Mouse (Mus musculus) thymus, postnatal 14 days (tissue): ENCODE results near the gene Selenov.

Source experiments
- DNase-seq: peaks from one replicate; pipeline ENCODE4 v3.0.0; 2021

The Selenov gene

GRCm38 (mm10) chr7:28290638-28291590 is at the start of gene Selenov:
Gene Selenov, minus strand, starts transcription at chr7:28291186.
- DNase-seq, result no peak

- DNase-seq, result peak; percentile 61
These were observed 48.4 kb upstream of the Selenov start for GRCm38 (mm10) chr7:28339213-28339917.

DNA sequence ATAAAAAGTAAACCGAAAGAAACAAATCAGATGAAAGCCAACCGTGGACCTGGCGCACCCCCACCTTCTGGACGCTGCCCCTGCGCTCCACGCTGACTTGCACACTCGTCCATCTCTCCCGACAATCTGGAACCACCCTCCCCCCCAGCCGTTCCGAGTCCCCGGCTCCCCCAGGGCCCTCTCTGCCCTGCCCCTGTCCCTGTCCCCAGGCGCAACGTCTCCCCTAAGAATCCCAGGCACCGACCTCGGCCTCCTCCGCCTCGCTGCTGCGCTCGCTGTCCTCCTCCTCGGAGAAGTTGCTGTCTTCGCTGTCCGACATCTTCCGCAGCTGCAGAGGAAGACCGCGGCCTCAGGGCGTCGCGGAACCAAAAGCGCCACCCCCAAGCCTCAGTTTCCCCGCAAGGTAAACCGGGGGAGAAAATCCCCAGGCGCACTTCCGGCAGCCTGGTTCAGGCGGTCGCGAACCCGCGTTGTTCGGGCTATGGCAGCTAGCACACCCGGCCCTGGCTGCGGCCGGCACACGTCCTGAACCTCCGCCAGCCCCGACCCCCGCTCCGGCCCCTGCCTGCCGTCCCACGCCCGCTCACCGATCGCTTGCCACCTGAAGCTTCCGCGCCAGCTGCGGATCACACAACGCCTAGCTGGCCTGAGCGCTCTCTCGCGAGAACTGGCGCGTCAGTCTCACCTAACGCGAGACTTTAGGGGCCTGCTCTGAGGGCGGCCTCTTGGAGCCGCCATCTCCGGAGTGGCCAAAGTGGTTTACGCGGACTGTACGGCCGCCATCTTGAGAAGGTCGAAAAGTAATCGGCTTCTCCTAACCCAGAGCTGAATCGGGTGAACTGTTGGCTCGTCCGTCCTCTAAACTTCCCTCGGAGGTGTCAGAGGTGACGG is 47.4 kb upstream of the Selenov start, which contains the start of gene Supt5:
TSS of gene Supt5 (minus strand) at position 639 of the 891 bp plus-strand sequence.
- DNase-seq, result peak; percentile 98

- no peak for DNase-seq
These were observed 44.5 kb upstream of the Selenov start for GRCm38 (mm10) chr7:28335471-28335870.

- no peak for DNase-seq
These were observed 43.5 kb upstream of the Selenov start for GRCm38 (mm10) chr7:28334534-28334933.

- no peak for DNase-seq
These were observed 37.3 kb upstream of the Selenov start for GRCm38 (mm10) chr7:28328260-28328659.

DNA sequence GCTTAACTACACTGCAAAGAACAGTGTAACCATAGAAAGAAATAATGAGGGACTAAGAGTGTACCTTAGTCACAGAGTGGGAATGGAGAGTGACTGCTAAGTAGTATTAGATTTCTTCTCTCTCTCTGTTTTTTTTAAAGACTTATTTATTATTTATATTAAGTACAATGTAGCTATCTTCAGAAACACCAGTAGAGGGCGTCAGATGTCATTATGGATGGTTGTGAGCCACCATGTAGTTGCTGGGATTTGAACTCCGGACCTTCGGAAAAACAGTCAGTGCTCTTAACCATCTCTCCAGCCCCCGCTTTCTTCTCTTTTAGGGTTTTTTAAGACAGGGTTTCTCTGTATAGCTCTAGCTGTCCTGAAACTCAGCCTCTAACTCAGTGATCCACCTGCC is 35.5 kb upstream of the Selenov start:
- no peak for DNase-seq

DNA sequence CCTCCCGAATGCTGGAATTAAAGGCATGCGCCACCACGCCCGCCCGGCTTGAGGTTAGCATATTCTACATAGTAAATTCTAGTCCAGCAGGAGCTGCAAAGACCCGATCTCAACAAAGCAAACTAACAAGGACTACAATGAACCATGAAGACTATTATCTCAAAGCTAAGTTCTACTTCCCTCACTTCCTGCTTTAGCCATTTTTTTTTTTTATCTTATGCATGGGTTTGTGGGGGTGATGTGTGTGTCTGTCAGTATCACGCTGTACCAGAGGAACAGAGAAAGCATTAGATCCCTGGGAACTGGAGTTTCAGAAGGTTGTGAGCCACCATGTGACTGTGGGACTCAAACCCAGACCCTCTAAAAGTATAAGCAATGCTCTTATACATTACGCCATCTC is 34.3 kb upstream of the Selenov start:
- DNase-seq, result no peak

GRCm38 (mm10) chr7:28321974-28322720 is 31.2 kb upstream of the Selenov start:
- DNase-seq, result no peak

- no peak for DNase-seq
These were observed 27.7 kb upstream of the Selenov start for GRCm38 (mm10) chr7:28318714-28319113.

GRCm38 (mm10) chr7:28318036-28318435 is 27.1 kb upstream of the Selenov start:
- DNase-seq, result no peak

GRCm38 (mm10) chr7:28311926-28312543 is 21.0 kb upstream of the Selenov start, which contains the start of gene Timm50:
Gene Timm50, minus strand, starts transcription at chr7:28312072.
- DNase-seq, result peak; percentile 98

- DNase-seq, result no peak
These were observed 20.4 kb upstream of the Selenov start for GRCm38 (mm10) chr7:28311151-28311925.

- DNase-seq, result no peak
These were observed 18.8 kb upstream of the Selenov start for GRCm38 (mm10) chr7:28309737-28310136.

- no peak for DNase-seq
These were observed 15.2 kb upstream of the Selenov start for GRCm38 (mm10) chr7:28306216-28306615.

- no peak for DNase-seq
These were observed 14.7 kb upstream of the Selenov start for GRCm38 (mm10) chr7:28305641-28306040.

DNA sequence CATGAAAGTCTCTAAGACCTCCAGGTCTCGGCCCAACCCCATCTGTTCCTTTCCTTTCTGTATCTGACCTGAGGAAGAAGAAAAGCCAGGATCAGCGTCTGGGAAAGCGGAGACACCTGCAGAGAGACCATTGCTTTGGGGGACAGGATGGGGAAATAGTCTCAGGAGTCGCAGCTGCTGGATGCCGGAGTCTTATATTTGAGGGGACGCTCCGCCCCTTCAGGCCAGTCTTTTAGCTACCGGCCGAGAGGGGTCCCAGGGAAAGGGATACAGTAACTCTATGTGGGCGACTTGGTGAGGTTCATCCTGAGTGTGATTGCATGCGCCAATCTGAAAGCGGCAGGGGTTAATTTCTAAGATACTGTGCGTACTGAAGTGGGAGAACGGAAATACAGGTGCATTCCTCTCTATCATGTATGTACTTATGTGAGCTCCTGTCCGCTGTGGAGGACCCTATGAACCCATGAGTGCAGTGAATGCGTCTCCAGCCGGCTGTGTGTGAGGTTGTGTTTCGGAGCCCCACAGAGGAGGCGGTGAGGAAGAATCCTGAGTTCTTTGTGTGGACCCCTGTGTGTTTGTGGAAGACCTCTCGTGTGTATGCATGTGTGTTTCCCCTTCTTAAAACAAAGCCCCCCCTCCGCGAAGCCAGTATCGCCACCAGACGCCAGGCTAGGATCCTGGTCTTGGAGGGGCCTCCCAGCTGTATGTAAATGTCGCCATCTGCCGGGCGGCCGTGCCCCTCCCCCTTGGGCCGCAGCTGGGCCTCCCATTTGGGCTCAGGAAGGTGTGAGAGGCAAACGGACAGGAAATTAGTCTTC is 10.8 kb upstream of the Selenov start, which contains the start of gene Dll3:
TSS of gene Dll3 (minus strand) at position 623 of the 818 bp plus-strand sequence.
- peak; percentile 74 for DNase-seq

DNA sequence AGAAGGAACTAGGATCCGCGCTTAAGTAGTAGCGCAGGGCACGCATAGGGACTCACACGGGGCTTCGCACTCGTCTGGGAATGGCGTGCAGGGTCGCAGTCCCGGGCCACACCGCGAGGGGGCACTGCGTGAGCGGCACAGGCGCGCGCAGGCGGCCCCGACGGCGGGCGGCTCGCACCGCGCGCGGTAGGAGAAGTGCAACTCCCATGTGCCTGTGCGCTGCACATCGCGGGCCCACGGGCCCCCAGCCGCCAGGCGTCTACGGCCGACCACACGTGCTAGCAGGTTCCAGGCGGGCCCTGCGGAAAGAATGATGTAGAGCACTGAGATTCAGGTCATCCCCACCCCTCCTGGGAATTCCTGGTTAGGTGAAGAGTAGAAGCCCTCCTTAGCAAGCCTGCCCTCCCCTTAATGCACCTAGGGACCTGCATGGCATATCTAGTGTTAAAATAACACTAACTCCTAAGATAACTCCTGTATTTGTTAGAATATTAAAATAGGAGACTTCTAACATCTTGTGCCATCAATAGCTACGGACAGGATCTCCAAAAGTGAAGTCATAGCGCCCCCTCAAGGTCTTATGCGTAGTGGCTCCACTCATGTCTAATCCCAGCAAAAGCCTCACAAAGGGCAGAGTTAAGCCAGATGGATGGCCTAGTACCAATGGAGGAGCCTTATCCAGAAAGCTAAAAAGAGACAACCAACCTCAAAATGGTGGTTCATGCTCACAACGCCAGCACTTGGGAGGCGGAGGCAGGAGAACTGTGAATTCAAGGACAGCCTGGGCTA is 8.0 kb upstream of the Selenov start:
- DNase-seq, result peak; percentile 47

- peak; percentile 55 for DNase-seq
These were observed 3.5 kb upstream of the Selenov start for GRCm38 (mm10) chr7:28294481-28294880.
